Mouse (Mus musculus): ENCODE results near the gene Mrpl11. TPM values are rescaled to one million over a fixed set of nuclear protein-coding genes. Genes with fewer than 3 reads are reported as not detected.
"Not testable (repeated sequence)": the region's sequence is repeated elsewhere in the genome, so short reads cannot be mapped to it uniquely, and the experiment has no call there.

Gene Mrpl11
- total RNA-seq, 4 experiments from 2014 or later: 44.6 to 56.9 (median 53.6) TPM

- peak; percentile 80 for DNase-seq
Measured at GRCm38 (mm10) chr19:4992904-4993303, 31.0 kb downstream of the Mrpl11 start.

DNA sequence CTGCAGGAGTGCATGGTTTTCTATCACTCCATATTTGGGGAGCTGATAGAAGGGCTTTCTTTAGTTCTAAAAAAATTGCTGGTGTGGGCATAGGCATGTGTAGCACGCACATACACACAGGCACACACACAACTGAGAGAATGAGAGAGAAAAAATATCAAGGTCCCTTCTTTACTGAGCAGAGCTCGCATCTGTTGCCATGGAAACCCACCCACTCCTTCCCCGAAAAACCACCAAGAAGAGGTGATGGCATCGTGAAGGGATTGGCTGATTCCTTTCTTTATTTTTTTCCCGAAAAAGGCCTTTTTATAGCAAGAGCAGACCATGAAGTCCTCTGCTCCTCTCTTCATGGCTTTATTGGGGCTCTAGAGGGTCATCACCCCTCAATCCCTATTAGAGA lies 32.1 kb downstream of the Mrpl11 start:
- DNase-seq: no peak

GRCm38 (mm10) chr19:4999445-5000140 lies 37.6 kb downstream of the Mrpl11 start:
- no peak for DNase-seq

DNA sequence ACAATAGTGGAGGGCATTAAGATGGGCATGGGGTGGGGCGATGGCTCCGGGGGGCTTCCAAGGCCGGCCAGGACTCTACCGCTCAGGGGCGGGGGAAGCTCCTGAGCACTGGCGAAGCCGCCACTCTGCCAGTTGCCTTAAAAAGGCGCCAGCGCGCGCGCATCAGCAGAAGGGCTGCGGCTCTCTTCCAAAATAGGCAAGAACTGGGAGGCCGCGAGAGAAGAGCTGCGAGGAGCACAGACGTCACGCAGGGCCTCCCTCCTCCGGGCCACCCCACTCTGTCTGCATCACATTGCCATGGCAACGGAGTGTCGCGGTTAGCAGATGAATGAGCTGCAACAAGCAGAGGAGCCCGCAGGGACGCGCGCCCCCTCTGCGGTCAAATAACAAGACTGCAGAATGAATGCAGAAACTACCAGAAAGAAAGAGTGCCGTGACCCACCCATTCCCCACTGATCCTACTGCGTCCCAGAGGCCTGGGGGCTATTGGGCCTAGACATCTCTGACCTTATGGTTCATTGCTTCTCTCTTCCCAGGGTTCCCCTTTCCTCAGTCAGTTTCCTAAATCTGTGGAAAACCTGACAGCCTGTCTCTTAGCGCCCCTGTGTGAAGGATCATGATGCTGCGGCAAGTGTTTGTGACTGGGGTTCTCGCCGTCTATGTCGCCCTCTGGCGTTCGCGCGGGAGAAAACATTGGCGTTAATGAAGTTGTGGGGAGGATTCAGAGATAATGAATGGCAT lies 39.9 kb downstream of the Mrpl11 start:
- DNase-seq: peak; percentile 65

DNA sequence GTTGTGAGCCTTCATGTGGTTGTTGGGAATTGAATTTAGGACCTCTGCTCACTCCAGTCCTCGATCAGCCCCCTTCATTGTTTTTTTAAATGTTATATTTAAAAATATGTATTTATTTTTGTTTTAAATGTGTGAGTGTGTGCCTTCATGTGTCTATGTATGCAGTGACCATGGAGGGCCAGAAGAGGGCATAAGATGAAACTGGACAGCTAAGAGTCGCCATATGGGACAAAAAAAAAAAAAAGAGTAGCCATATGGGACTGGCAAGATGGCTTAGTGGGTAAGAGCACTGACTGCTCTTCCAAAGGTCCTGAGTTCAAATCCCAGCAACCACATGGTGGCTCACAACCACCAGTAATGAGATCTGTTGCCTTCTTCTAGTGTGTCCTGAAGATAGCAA lies 41.7 kb downstream of the Mrpl11 start:
- DNase-seq: not testable (repeated sequence)

GRCm38 (mm10) chr19:5004925-5005324 lies 43.0 kb downstream of the Mrpl11 start:
- DNase-seq: no peak

GRCm38 (mm10) chr19:5013138-5013537 lies 51.2 kb downstream of the Mrpl11 start:
- no peak for DNase-seq

DNA sequence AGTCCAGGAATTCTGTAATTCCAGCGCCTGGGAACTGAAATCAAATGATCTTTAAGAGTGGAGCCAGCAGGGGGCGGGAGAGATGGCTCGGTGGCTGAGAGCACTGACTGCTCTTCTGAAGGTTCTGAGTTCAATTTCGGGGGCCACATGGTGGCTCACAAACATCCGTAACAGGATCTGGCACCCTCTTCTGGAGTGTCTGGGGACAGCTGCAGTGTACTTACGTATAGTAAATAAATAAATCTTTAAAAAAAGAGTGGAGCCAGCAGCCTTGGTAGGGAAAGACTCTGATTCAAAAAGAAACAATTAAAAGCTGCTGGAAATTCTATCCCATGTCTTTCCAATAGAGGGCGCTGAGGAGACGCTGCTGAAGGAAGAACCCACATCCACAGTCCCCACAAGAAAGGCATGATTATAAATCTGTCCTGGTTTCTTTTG lies 53.0 kb downstream of the Mrpl11 start:
- DNase-seq: no peak

DNA sequence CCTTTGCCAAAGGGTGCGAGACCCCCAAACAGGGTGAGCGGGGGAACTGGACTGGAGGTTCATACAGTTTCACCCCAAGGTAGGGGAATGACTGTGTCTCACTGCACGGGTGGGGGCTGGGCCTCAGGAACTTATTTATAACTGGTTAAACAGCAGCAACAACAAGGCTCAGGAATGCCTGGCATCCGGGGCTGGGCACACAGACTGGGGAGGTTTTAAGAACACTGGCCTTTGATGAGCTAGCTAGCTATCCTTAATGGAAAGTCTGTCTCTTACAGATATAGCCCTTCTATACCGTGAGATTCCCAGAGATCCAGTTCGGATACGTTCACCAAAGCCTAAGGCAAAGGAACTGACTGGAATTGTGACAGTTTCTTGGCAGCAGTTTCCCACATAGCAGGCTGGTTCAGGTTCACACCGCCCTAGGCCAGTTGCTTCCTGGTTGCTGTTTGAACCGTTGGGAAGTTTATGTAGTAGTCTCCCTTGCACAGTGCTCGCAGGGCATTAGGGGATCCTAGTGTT lies 54.3 kb downstream of the Mrpl11 start:
- no peak for DNase-seq

Other genes with a start within 250 kb of the Mrpl11 start
- 10 to 100 TPM; 14.3 to 16.5 (median 16.1) TPM for gene Rbm4b, start 205.7 kb upstream of the Mrpl11 start, total RNA-seq (2022)
- gene Rbm4, start 168.2 kb upstream of the Mrpl11 start, total RNA-seq (2022): 10 to 100 TPM; 54.0 to 83.2 (median 62.0) TPM
- 10 to 100 TPM; 20.7 to 31.8 (median 24.4) TPM for gene Gm21992, start 150.5 kb upstream of the Mrpl11 start, total RNA-seq (2022)
- gene Rbm14, start 150.5 kb upstream of the Mrpl11 start, total RNA-seq (2022): 10 to 100 TPM; 43.7 to 64.6 (median 53.9) TPM
- gene Ccs, start 122.8 kb upstream of the Mrpl11 start, total RNA-seq (2022): 100 to 1,000 TPM; 101 to 198 (median 175) TPM
- gene Ccdc87, start 122.8 kb upstream of the Mrpl11 start, total RNA-seq (2022): under 1 TPM; 0.15 to 0.59 (median 0.29) TPM
- gene Ctsf, start 107.0 kb upstream of the Mrpl11 start, total RNA-seq (2022): 100 to 1,000 TPM; 412 to 672 (median 540) TPM
- 1 to 10 TPM in 1 of 4 experiments, under 1 TPM in 3; 0.46 to 1.5 (median 0.75) TPM for gene Actn3, start 84.2 kb upstream of the Mrpl11 start, total RNA-seq (2022)
- gene Zdhhc24, start 83.5 kb upstream of the Mrpl11 start, total RNA-seq (2022): 10 to 100 TPM; 26.3 to 35.8 (median 29.2) TPM
- gene Bbs1, start 55.5 kb upstream of the Mrpl11 start, total RNA-seq (2022): 10 to 100 TPM in 2 of 4 experiments, 1 to 10 TPM in 2; 6.9 to 23.3 (median 12.5) TPM
- gene Dpp3, start 33.9 kb upstream of the Mrpl11 start, total RNA-seq (2022): 100 to 1,000 TPM; 110 to 141 (median 132) TPM
- gene Peli3, start 19.0 kb upstream of the Mrpl11 start, total RNA-seq (2022): 10 to 100 TPM; 10.9 to 19.5 (median 15.2) TPM
- gene Npas4, start 28.2 kb downstream of the Mrpl11 start, total RNA-seq (2022): under 1 TPM; 0.17 to 0.43 (median 0.32) TPM
- gene Slc29a2, start 61.7 kb downstream of the Mrpl11 start, total RNA-seq (2022): 1 to 10 TPM; 4.0 to 5.7 (median 4.5) TPM
- 10 to 100 TPM; 44.3 to 54.2 (median 51.8) TPM for gene B4gat1, start 76.7 kb downstream of the Mrpl11 start, total RNA-seq (2022)
- 1 to 10 TPM in 3 of 4 experiments, under 1 TPM in 1; 0.59 to 3.9 (median 1.9) TPM for gene AC124502.3, start 76.7 kb downstream of the Mrpl11 start, total RNA-seq (2022)
- gene Brms1, start 79.2 kb downstream of the Mrpl11 start, total RNA-seq (2022): 10 to 100 TPM; 30.0 to 40.1 (median 33.6) TPM
- gene Rin1, start 88.3 kb downstream of the Mrpl11 start, total RNA-seq (2022): 1 to 10 TPM; 4.1 to 8.1 (median 7.7) TPM
- 10 to 100 TPM in 1 of 4 experiments, 1 to 10 TPM in 3; 8.9 to 11.8 (median 9.2) TPM for gene Cd248, start 105.9 kb downstream of the Mrpl11 start, total RNA-seq (2022)
- 1 to 10 TPM; 2.1 to 2.8 (median 2.6) TPM for gene Tmem151a, start 123.4 kb downstream of the Mrpl11 start, total RNA-seq (2022)
- 10 to 100 TPM; 58.5 to 79.0 (median 62.9) TPM for gene Yif1a, start 126.4 kb downstream of the Mrpl11 start, total RNA-seq (2022)
- 1 to 10 TPM; 1.5 to 3.2 (median 2.6) TPM for gene Cnih2, start 136.4 kb downstream of the Mrpl11 start, total RNA-seq (2022)
- 100 to 1,000 TPM; 184 to 206 (median 197) TPM for gene Rab1b, start 144.9 kb downstream of the Mrpl11 start, total RNA-seq (2022)
- gene Klc2, start 156.4 kb downstream of the Mrpl11 start, total RNA-seq (2022): 10 to 100 TPM; 54.5 to 66.9 (median 61.4) TPM